Mouse (Mus musculus) kidney, postnatal 4 days (tissue): ENCODE results near the gene Mgp.
A peak's percentile ranks its signal among the peaks of the same experiment; 100 is the strongest.

Experiments used
- DNase-seq, 2 experiments: peaks; one replicate each; pipeline ENCODE4 v3.0.0; 2021; ENCODE audit warnings: mixed read lengths in 2 of 2

Mgp gene

GRCm38 (mm10) chr6:136875670-136876069, at the start of gene Mgp:
Gene Mgp, minus strand, starts transcription at chr6:136875823.
- peak; percentile 69 to 75 for DNase-seq

DNA sequence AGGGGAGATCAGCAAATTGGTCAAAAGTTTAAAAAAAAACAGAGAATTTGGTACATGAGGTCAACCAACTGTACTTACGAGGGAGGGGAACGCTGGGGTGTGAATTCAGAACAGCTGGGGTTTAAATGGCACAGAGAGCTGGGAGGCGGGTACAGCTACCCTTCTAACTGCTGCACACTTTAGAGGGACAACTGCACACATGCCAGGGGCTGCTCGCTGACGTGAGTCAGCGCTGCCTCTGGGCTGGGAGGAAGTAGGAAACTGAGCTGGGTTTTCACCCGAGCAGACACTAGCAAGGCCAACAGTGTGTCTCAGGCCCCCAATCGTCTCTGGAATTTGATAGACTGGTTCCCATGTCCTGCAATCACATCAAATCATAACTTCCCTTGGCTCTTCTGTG, 49.4 kb upstream of the Mgp start:
- no peak for DNase-seq

DNA sequence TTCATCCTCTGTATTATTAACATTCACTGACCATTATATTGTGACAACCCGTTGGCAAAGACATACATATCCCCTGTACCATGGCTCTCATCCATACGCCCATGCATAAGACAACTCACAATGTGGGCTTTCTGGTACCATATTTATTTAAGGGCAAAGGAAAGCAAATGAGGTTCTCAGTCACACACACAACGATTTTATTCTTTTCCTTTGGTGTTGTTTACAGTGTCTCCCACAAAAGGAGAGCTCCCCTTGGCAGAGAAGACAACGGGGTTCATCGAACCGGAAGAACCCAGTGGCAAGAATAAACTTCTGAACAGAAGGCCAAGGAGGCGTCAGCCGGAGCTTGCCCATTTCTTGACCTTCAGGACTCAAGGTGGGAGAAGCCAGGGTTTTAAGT, 47.9 kb upstream of the Mgp start, which contains the start of gene Pde6h:
TSS of gene Pde6h (plus strand) at position 301 of the 400 bp plus-strand sequence.
- DNase-seq = no peak

DNA sequence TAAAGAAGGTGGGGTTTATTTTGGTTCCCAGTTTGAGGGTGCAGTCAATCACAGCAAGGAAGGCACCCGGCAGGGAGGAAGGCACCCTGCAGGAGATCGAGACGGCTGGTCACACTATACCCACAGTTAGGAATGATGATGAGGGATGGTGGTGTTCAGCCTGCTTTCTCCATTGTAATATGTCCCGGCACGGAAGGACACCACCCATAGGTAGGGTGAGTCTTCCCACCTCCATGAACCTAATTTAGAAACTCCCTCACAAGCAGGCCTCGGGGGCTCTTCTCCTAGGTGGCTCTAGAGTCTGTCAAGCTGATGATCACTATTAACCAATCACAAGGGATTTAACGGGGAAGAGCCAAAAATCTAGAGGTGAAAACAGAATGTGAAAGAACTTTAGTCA, 47.2 kb upstream of the Mgp start:
- no peak for DNase-seq

- no peak for DNase-seq
Observed at GRCm38 (mm10) chr6:136922080-136922479, 46.5 kb upstream of the Mgp start, which contains the start of gene Erp27. Gene Erp27, minus strand, starts transcription at chr6:136922180.

- no peak for DNase-seq
Observed at GRCm38 (mm10) chr6:136921601-136922000, 46.0 kb upstream of the Mgp start.

- peak; percentile 76 to 81 for DNase-seq
Observed at GRCm38 (mm10) chr6:136920320-136921257, 45.0 kb upstream of the Mgp start.

DNA sequence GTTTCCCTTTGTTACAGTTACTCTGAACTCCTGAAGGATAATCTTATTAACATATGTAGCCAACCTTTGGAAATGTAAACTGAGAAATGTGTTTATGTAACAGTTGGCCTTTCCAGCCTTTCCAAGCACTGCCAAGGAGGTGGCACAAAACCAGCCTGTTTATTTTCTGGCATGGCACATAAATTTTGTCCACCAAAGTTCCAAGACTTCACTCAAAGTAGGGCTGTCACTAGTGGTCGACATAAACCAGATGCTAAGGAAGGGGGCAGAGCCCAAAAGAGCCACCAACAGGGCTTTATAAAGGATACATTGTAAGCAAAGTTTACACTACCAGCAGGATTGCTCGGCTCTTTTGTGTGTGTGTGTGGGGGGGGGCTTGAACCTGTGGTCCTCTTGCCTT, 42.3 kb upstream of the Mgp start:
- DNase-seq = no peak

DNA sequence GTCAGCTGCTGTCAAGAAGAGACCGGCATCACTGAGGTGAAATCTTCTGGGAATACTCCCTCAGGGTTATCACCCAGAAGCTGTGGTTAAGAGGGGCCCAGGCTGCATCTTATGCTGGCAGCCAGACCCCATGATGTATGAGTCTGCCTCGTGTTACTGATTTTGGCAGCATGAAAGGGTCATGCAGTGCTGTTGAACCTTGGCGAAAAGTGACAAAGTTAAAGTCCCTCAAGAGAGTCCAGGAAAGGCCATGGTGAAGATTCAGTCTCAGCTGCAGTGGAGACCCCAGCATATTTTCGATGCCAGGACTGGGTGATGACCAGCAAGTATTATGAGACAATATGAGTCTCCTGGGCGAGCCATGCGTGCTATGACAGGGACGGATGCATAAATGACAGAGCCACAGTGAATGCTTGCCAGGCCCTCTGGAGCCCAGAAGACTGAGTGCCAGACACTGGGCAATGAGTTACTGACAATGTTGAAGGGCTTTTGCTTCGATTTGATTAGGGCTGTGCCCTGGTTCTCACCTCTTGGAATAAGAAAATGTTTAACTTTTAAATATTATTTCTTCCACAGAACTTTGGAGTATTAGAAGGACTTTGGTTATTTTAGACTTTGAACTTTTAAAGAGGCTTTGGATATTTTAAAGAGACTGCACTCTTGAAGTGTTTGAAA, 40.2 kb upstream of the Mgp start:
- DNase-seq = peak; percentile 34 to 41

DNA sequence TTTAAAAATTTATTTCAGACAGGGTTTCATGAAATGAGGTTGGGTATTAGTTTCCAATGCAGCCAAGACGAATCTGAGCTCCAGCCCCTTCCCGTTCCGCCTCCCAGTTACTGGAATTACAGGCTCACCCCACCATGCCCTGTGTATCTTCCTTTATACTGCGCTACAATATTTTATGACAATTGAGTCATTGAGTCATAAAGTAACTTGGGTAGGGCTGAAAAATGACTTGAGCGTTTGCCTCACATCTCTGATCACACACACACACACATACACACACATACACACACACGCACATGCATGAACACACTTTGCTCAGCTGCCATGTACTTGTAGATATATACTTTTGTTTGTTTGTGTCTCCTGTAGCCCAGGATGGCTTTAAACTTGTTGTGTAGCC, 38.6 kb upstream of the Mgp start:
- DNase-seq = no peak

DNA sequence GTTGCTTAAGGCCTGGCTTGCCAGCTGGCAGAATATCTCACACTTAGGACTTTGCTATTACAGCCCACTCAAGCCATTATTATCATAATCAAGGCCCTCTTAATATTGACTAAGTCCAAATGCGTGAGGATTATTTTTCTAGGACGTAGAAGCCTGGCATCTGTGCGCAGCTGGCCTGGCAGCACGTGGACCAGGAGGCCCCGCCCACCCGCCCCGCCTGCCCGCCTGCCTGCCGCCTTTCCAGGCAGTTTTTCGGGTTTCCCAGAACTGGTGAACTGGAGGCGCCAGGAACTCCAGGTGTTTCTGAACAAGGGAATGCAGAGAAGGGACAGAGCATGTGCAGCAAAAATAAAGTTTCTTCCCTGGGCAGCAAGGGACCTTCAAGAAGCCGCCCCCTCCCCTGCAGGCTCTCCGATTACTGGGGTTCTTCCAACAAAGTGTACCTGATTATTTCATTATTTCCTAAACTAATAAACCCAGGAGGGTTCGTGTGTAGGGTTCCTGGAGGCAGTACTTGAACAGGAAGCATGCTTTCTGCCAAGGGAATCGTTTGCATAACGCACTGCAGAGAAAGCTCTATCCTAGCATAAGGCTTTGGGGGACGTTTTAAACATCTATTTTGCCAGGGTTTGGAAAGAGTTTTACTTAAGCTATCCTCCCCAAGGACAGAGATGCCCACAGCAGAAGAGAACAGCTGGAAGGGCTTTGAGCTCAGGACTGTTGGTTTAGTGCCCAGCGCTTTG, 37.9 kb upstream of the Mgp start:
- peak; percentile 55 to 69 for DNase-seq

DNA sequence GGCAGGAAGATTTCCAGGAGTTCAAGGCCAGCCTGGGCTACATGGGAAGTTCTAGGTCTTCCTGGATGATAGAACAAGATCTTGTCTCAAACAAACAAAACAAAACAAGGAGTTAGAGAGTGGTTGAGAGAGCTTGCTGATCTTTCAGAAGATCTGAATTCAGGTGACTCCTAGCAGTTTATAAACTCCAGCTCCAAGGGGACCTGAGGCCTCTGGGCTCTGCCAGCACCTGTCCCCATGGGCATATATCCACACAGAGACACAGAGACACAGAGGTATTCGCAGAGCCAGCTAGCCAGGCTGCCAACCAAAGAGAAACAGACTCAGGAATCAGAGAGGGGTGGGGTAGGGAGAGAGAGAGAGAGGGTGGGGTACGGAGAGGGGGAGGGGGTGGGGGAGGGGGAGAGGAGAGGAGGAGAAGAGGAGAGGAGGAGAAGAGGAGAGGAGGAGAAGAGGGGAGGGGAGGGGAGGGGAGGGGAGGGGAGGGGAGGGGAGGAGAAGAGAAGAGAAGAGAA, 37.2 kb upstream of the Mgp start:
- DNase-seq = no peak

DNA sequence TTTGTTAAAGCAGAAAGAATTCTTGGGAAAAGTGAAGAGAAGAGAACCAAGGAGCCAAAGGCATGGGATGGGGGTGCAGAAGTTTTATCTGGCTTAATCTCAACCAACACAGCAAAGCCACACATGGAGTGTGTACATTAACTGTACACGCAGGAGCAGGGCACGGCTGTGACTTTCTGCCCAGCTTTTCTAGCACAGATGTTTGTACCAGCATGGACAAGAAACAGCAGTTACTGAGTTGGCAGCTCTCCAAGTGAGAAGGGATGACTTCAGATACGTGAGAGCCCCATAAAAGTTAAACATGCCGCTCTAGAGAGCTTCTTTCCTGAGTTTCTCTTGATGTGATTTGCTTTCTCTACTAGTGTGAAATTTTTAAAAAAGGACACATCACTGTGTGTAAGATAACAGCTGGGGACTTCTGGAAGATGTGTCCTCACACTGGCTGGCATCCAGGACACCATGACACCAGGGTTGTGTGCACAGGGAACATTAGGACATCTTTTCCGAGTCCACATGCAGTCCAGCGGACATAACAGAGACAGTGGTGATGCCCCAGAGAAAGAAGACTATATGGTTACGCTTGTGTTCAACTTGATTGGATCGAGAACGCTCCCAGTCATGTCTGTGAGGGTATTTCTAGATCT, 34.7 kb upstream of the Mgp start:
- peak in 1 of 2 experiments; percentile 38 for DNase-seq

GRCm38 (mm10) chr6:136906937-136907293, 31.3 kb upstream of the Mgp start:
- DNase-seq = no peak

DNA sequence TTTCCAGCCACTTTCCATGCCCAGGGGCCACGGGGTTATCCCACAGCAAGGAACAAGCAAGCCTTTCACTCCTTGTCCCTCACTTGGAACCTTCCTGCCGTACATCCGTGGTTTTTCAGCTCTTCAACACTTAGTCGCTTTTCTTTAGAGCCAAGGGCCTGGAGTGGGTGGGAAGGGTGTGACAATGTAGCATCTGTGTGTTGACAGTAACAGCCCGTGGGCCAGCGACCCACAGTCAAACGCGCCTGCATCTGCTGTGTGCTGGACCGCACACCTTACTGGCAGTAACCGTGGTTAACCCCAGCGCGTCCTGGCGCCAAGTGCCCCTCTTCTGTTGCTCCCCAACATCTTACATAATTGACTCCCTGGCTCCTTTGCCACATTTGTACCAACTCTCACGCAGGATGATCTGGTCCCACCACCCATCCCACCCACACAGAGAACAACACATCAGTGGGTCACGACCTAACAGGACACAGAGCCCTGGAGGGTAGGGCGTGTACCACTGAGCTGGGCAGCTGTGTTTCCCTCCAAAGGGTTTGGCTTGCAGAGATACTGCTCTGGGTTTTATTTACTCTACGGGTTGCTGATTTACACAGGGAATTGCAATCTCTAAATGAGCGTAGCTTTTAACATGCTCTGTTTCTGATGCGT, 30.8 kb upstream of the Mgp start:
- DNase-seq = no peak

GRCm38 (mm10) chr6:136903885-136904470, 28.4 kb upstream of the Mgp start:
- no peak for DNase-seq

GRCm38 (mm10) chr6:136902527-136902926, 26.9 kb upstream of the Mgp start:
- DNase-seq = no peak

- DNase-seq = no peak
Observed at GRCm38 (mm10) chr6:136901010-136901409, 25.4 kb upstream of the Mgp start.

- no peak for DNase-seq
Observed at GRCm38 (mm10) chr6:136900369-136901009, 24.9 kb upstream of the Mgp start.

DNA sequence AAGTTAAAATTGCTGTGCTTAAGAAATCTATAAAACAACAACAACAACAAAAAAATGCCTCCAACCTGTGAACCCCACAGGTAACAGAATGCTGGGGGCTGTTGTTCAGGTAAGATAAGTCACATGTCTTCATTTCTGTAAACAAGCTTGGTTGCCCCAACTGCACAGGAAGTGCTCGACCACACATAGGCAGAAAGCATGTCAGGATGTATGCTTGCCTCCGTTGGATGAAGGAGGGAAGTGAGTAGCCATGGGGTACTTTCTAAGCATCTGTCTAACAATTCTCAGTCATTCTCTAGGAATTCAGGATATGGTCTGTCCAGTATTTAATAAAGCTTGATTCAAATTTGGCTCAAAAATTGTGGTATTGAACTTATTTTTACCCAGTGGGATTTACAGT, 23.3 kb upstream of the Mgp start:
- DNase-seq = no peak

GRCm38 (mm10) chr6:136898222-136898621, 22.6 kb upstream of the Mgp start:
- peak in 1 of 2 experiments; percentile 46 for DNase-seq
